Mouse (Mus musculus): ENCODE data around the gene Gsdme.

- no peak for TF ChIP-seq CTCF (IDR thresholded peaks at IDR 0.05; ENCODE audit: low read depth, low read length)
- no peak for TF ChIP-seq POLR2A (IDR thresholded peaks at IDR 0.05; ENCODE audit: extremely low read depth, insufficient read depth, low read length)
Measured at GRCm38 (mm10) chr6:50263670-50264069, at the start of gene Gsdme.
